Comparison of ENCODE assay signal across 22 mouse cellular contexts in genomic region chr2:165438881-165439280, GRCm38 (mm10). TPM values are rescaled to one million over a fixed set of nuclear protein-coding genes. Genes with fewer than 3 reads are reported as not detected.
A peak's percentile ranks its signal among the peaks of the same experiment; 100 is the strongest.
DNase-seq lines count a peak whose midpoint lies in the region; ATAC-seq lines count a peak whose summit lies in the region.
"Had no signal": no experiment of that assay in that cellular context is flagged by ENCODE, and none has a peak within 500 bp of the region (broad histone marks: within the 10 kb centered on the region; RNA-seq: fewer than 3 reads in every experiment).

No protein-coding gene starts in this region.

- peak; percentile 43; the same call in 1 of the 2 replicates for ATAC-seq in limb, embryonic 15.5 days (ENCODE audit: insufficient number of reproducible peaks, low FRiP score, low TSS enrichment, low read depth)
- ATAC-seq: activated CD4-positive, CD25-positive, alpha-beta regulatory T cell, adult 4 months; forebrain, embryonic 16.5 days; Patski had no signal

- H3K27ac ChIP-seq in limb, embryonic 15.5 days: no peak overlapping the region
- no peak overlapping the region for H3K27ac ChIP-seq in limb, embryonic 10.5 days
- H3K27ac ChIP-seq: embryonic facial prominence, embryonic 13.5 days; forebrain, embryonic 12.5 days; heart, adult 2 months; heart, embryonic 15.5 days had no signal

- H3K36me3 ChIP-seq in limb, embryonic 15.5 days: no peaks in the 10 kb centered on the region
- no peaks in the 10 kb centered on the region for H3K36me3 ChIP-seq in limb, embryonic 10.5 days
- H3K36me3 ChIP-seq: embryonic facial prominence, embryonic 13.5 days; forebrain, embryonic 12.5 days; heart, embryonic 15.5 days had no signal

- no peak overlapping the region for H3K9ac ChIP-seq in limb, embryonic 15.5 days
- H3K9ac ChIP-seq: embryonic facial prominence, embryonic 13.5 days; forebrain, embryonic 12.5 days; heart, embryonic 15.5 days had no signal

- H3K4me2 ChIP-seq in limb, embryonic 15.5 days: no peak overlapping the region
- H3K4me2 ChIP-seq: embryonic facial prominence, embryonic 13.5 days; forebrain, embryonic 12.5 days; heart, embryonic 11.5 days; heart, embryonic 15.5 days had no signal

- WGBS in limb, embryonic 15.5 days: 71% methylated on average over 7 of the region's 7 CpGs
- WGBS in limb, embryonic 10.5 days: 77% methylated on average over 7 of the region's 7 CpGs

- H3K9me3 ChIP-seq in limb, embryonic 15.5 days: no peaks in the 10 kb centered on the region
- H3K9me3 ChIP-seq in limb, embryonic 10.5 days (replicated peaks): no peaks in the 10 kb centered on the region
- H3K9me3 ChIP-seq: embryonic facial prominence, embryonic 13.5 days; forebrain, embryonic 12.5 days; heart, embryonic 15.5 days had no signal

- peak; percentile 44 for DNase-seq in kidney, adult 18-20 months
- DNase-seq in kidney, postnatal 4 days: no peak
- no peak for DNase-seq in limb, embryonic 10.5 days (ENCODE audit: low spot score)
- peak; percentile 58 to 79 for DNase-seq in kidney, postnatal 25 days
- DNase-seq in gastrocnemius, postnatal 4 days (ENCODE audit: low spot score in 2 of 2): no peak
- DNase-seq: adrenal gland, postnatal 14 days; cerebellum, adult 18-20 months; cerebellum, adult 9-11 months; cerebellum, postnatal 36 days; gastrocnemius, postnatal 10 days; heart, adult 2 months; heart, postnatal 14 days had no signal

- H3K4me3 ChIP-seq in limb, embryonic 15.5 days: no peak overlapping the region
- no peak overlapping the region for H3K4me3 ChIP-seq in limb, embryonic 10.5 days
- H3K4me3 ChIP-seq: embryonic facial prominence, embryonic 13.5 days; forebrain, embryonic 12.5 days; heart, adult 2 months; heart, embryonic 15.5 days had no signal

- H3K27me3 ChIP-seq in limb, embryonic 15.5 days: no peaks in the 10 kb centered on the region
- H3K27me3 ChIP-seq in limb, embryonic 10.5 days (ENCODE audit: low read depth, poor library complexity, severe bottlenecking): no peaks in the 10 kb centered on the region
- H3K27me3 ChIP-seq: embryonic facial prominence, embryonic 13.5 days; forebrain, embryonic 12.5 days had no signal

- no peaks in the 10 kb centered on the region for H3K4me1 ChIP-seq in limb, embryonic 15.5 days
- 0 out of 2 replicates have a peak, but pooled peaks cover 3% of the 10 kb centered on the region for H3K4me1 ChIP-seq in limb, embryonic 10.5 days
- H3K4me1 ChIP-seq: embryonic facial prominence, embryonic 13.5 days; forebrain, embryonic 12.5 days; heart, embryonic 15.5 days had no signal

RNA-seq across cellular contexts. Expression of gene Slc13a3, which starts 34.1 kb away (rescaled TPM):
- 0.28 and 0.67 TPM in 2 replicates for polyA plus RNA-seq in limb, embryonic 15.5 days (2015; fragmentation: Nextera tagmentation; extraction: Ambion mirVana)
- polyA plus RNA-seq in limb, embryonic 10.5 days (2016; fragmentation: Nextera tagmentation; extraction: Ambion mirVana): 0.24 TPM in 1 of 2 replicates, not detected in the other
- total RNA-seq in gastrocnemius, postnatal 4 days (2021): 1 to 10 TPM in 1 of 2 experiments, under 1 TPM in 1; 0.44 to 1.2 TPM
- total RNA-seq: CH12.LX; hematopoietic stem cell, adult 5-6 weeks had no signal
- polyA plus RNA-seq: activated CD4-positive, CD25-positive, alpha-beta regulatory T cell, adult 4 months had no signal

RNA-seq across cellular contexts. Expression of gene Ocstamp, which starts 38.7 kb away (rescaled TPM):
- polyA plus RNA-seq in limb, embryonic 15.5 days (2015; fragmentation: Nextera tagmentation; extraction: Ambion mirVana): 0.27 and 0.79 TPM in 2 replicates
- 0.10 TPM in 2 replicates for polyA plus RNA-seq in limb, embryonic 10.5 days (2016; fragmentation: Nextera tagmentation; extraction: Ambion mirVana)
- total RNA-seq in gastrocnemius, postnatal 4 days (2021): under 1 TPM in 1 of 2 experiments, not detected in 1; 0.10 TPM
- total RNA-seq: CH12.LX; heart, adult 2 months; heart, postnatal 14 days; hematopoietic stem cell, adult 5-6 weeks had no signal
- polyA plus RNA-seq: activated CD4-positive, CD25-positive, alpha-beta regulatory T cell, adult 4 months; embryonic facial prominence, embryonic 13.5 days; forebrain, embryonic 16.5 days; heart, embryonic 11.5 days; Patski had no signal

RNA-seq across cellular contexts. Expression of gene Zfp334, which starts 50.8 kb away (rescaled TPM):
- polyA plus RNA-seq in limb, embryonic 15.5 days (2015; fragmentation: Nextera tagmentation; extraction: Ambion mirVana): 5.1 and 6.6 TPM in 2 replicates
- polyA plus RNA-seq in limb, embryonic 10.5 days (2016; fragmentation: Nextera tagmentation; extraction: Ambion mirVana): 18.8 and 20.2 TPM in 2 replicates
- total RNA-seq in gastrocnemius, postnatal 4 days (2021): 1 to 10 TPM; 5.3 to 6.0 TPM
- total RNA-seq: CH12.LX; hematopoietic stem cell, adult 5-6 weeks had no signal

RNA-seq across cellular contexts. Expression of gene Trp53rka, which starts 54.2 kb away (rescaled TPM):
- polyA plus RNA-seq in limb, embryonic 15.5 days (2015; fragmentation: Nextera tagmentation; extraction: Ambion mirVana): 37.0 and 41.3 TPM in 2 replicates
- 55.9 and 56.1 TPM in 2 replicates for polyA plus RNA-seq in limb, embryonic 10.5 days (2016; fragmentation: Nextera tagmentation; extraction: Ambion mirVana)
- total RNA-seq in gastrocnemius, postnatal 4 days (2021): 10 to 100 TPM; 11.9 to 13.5 TPM

Comparison
In these comparisons a context has a peak if more than half of its experiments do, and no peak if none do; other contexts are left out.
1. DNase-seq: peak in kidney, adult 18-20 months (single experiment) and kidney, postnatal 25 days (2 of 2); none in kidney, postnatal 4 days (0 of 2), limb, embryonic 10.5 days (single experiment) and gastrocnemius, postnatal 4 days (0 of 2).